Mouse (Mus musculus): ENCODE measurements around the gene Ints4. TPM values are rescaled to one million over a fixed set of nuclear protein-coding genes. Genes with fewer than 3 reads are reported as not detected.

Gene Ints4
- polyA plus RNA-seq (2012; rRNA removed), result 20.4 and 20.9 TPM in 2 replicates

DNA sequence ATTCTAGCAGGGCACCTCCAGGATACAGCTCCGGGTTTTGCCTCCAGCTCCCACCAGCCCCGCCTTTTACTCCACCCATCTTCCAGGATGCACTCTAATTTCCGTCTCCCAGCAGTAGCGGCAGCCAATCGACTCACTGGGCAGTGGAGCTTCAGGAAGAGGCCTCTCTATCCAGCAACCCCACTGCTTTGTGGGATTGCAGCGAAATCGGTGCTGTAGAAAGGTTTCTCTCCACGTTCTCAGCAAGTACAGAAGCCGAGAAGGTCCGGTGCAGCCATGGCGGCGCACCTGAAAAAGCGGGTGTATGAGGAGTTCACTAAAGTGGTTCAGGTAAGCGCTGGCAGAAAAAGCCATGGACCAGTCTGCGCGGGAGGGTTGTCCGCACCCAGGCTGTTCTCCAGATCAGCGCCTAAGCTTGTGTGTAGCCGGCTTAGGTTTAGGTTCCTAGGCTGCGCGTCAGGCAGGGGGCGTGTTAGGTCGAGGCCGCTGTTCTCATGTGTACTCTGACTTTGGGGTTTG lies at the start of gene Ints4:
Ints4 (plus strand) TSS at position 136 of the 519 bp plus-strand sequence.

DNA sequence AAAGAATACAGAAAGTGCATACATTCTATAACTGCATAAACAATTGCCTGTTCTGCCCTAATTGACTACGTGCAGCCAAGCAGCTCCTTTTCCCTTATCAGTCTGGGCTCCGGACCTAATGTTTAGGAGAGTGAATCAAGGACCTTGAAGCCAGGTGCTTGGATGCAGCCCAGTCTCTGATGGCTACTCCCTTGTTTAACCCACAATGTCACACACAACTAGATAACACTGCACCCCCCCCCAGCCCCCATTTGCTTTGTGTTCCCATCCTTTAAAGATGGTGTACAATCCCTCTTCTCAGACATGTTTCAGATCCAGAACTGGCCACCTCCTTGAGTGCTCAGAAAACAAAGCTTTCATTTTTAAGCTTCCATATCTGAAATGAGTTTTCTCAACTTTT lies 29.7 kb upstream of the Ints4 start, which contains the start of gene Kctd14:
Kctd14 (plus strand) TSS at position 301 of the 400 bp plus-strand sequence.

DNA sequence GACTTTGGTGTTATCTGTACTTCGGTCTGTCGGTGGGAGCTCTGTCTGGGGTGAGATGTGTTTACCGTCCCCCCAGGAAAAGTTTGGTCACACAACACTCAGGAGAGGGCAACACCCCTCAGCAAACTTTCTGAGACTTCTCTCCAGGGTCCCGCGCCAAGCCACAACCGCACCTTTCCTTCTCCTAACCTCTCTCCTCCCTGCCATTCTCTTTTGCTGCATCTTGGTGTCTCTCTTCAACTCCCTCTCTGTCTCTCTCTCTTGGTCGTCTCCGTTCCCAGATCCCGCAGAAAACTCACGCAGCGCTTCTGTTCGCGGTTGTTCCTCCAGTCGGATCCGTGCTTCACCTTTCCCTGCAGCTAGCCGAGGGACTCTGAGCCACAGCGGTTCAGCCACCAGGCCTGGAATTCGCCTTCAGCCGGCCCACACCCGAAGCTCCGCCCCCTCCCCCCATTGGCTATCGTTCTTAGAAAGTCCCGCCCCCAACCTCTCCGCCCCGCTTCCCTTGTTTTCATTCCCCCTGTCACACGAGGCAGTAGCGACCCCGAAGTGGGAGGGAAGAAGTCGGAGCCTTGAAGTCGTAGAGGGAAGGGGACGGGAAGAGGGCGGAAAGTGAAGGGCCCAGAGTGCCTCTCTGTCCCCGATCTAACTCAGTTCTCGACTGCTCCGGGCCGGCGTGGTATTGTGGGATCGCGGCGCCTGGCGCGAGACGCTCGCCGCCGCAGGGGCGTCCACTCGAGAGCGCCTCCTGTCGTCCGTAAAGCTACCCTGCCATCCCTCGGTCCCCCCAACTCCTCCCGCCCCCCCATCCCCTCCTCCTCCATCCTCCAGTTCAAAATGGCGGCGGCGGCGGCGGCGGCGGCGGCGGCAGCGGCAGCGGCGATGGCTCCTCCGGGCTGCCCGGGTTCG lies 98.6 kb downstream of the Ints4 start, which contains the start of the genes Aamdc and Rsf1:
Aamdc (minus strand) TSS at position 431 of the 909 bp plus-strand sequence.
Rsf1 (plus strand) TSS at position 823 of the 909 bp plus-strand sequence.

Other genes starting within 250 kb of the Ints4 start
- 0.42 and 0.44 TPM in 2 replicates for gene Usp35, start 148.9 kb upstream of the Ints4 start, polyA plus RNA-seq (2012; rRNA removed)
- gene Kctd21, start 148.6 kb upstream of the Ints4 start, polyA plus RNA-seq (2012; rRNA removed), result 1.7 TPM in 2 replicates
- 15.8 and 18.7 TPM in 2 replicates for gene Alg8, start 109.3 kb upstream of the Ints4 start, polyA plus RNA-seq (2012; rRNA removed)
- gene Ndufc2, start 81.0 kb upstream of the Ints4 start, polyA plus RNA-seq (2012; rRNA removed), result 129 and 130 TPM in 2 replicates
- 2.1 and 9.2 TPM in 2 replicates for gene Thrsp, start 63.2 kb upstream of the Ints4 start, polyA plus RNA-seq (2012; rRNA removed)
- gene Kctd14, start 29.6 kb upstream of the Ints4 start, polyA plus RNA-seq (2012; rRNA removed), result 3.5 and 3.7 TPM in 2 replicates
- gene Aamdc, start 98.5 kb downstream of the Ints4 start, polyA plus RNA-seq (2012; rRNA removed), result 11.2 and 13.5 TPM in 2 replicates
- 2.4 and 3.5 TPM in 2 replicates for gene Rsf1, start 98.9 kb downstream of the Ints4 start, polyA plus RNA-seq (2012; rRNA removed)
- gene Clns1a, start 215.7 kb downstream of the Ints4 start, polyA plus RNA-seq (2012; rRNA removed), result 25.8 and 26.1 TPM in 2 replicates

Measured in liver, embryonic 18 days (tissue).